Mouse (Mus musculus): ENCODE measurements around the gene Mllt1. TPM values are rescaled to one million over a fixed set of nuclear protein-coding genes. Genes with fewer than 3 reads are reported as not detected.

Gene Mllt1
- polyA plus RNA-seq, 1 experiment = 28.5 TPM

DNA sequence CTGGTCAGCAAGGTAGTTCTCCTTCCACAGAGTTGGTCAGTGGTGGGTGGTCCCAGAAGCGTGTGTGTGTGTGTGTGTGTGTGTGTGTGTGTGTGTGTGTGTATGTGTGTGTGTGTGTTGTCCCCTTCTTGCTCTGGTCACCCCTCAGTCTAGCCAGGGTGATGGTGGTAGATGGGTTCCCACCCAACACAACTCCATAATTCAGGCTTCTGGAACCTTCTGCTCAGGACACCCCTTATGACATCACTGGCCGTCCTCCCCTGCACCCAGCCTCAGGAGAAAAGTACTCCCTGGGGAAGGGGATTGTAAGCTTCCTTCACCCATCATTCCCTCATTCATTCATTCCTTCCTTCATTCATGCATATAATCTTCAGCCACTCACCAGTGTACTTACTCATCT lies 61.0 kb downstream of the Mllt1 start, which contains the start of gene Acsbg2:
Acsbg2 (minus strand) TSS at position 211 of the 400 bp plus-strand sequence.
- no peaks in the 10 kb centered on the region for H3K27me3 ChIP-seq (ENCODE audit: control insufficient read depth, insufficient read depth, insufficient read length)
- no peak within 1 kb of the TSS for H3K4me3 ChIP-seq
- H3K4me2 ChIP-seq (ENCODE audit: low read depth) = no peak within 1 kb of the TSS
- H3K79me2 ChIP-seq (ENCODE audit: control insufficient read depth, insufficient read depth) = no peaks in the 10 kb centered on the region
- H3K36me3 ChIP-seq (ENCODE audit: control insufficient read depth, insufficient read depth) = no peaks in the 10 kb centered on the region
- TF ChIP-seq USF1 (IDR thresholded peaks at IDR 0.05; ENCODE audit: low read depth) (no peak), MYOD1 (IDR thresholded peaks at IDR 0.05; ENCODE audit: control insufficient read depth in 1 of 3, insufficient read length in 2 of 3, low read depth in 2 of 3) (no peak), CEBPB (IDR thresholded peaks at IDR 0.05; ENCODE audit: insufficient read depth, poor library complexity, severe bottlenecking) (no peak), REST (IDR thresholded peaks at IDR 0.05; ENCODE audit: insufficient read depth, insufficient read length) (no peak), TCF12 (IDR thresholded peaks at IDR 0.05; ENCODE audit: insufficient read depth, poor library complexity, severe bottlenecking) (no peak), TCF3 (IDR thresholded peaks at IDR 0.05; ENCODE audit: insufficient read length, low read depth) (no peak), SRF (IDR thresholded peaks at IDR 0.05; ENCODE audit: control insufficient read depth, insufficient read length, low read depth) (no peak), MYOG (IDR thresholded peaks at IDR 0.05; ENCODE audit: control insufficient read depth in 1 of 3, insufficient read depth in 1 of 3, insufficient read length in 2 of 3, low read depth in 2 of 3) (no peak), MAX (IDR thresholded peaks at IDR 0.05; ENCODE audit: low read depth) (no peak)
- H3ac ChIP-seq (ENCODE audit: control insufficient read depth, insufficient read length) = no peak within 1 kb of the TSS

DNA sequence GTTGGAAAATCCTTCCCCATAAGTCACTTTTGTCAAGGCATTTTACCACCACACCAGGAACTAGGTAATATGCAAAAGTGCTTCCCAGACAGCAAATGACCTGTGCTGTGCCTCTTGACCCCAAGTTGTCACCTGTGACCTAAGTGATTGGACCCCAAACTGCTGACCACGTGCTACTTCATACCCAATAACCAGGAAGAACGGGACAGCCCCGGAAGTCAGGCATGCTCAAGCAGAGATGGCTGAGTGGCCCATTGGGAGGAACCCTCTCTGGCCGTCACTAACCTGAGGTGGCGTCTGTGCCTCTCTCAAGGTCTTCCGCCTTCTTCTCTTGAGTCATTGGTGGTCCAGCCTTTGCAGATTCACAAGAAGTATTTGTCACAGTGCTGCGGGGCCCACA lies 62.7 kb downstream of the Mllt1 start:
- no peak overlapping the region for H3K4me2 ChIP-seq (ENCODE audit: low read depth)
- H3ac ChIP-seq (ENCODE audit: control insufficient read depth, insufficient read length) = no peak overlapping the region
- H3K79me2 ChIP-seq (ENCODE audit: control insufficient read depth, insufficient read depth) = no peaks in the 10 kb centered on the region
- H3K4me3 ChIP-seq = no peak overlapping the region
- TF ChIP-seq TCF12 (IDR thresholded peaks at IDR 0.05; ENCODE audit: insufficient read depth, poor library complexity, severe bottlenecking) (no peak), TCF3 (IDR thresholded peaks at IDR 0.05; ENCODE audit: insufficient read length, low read depth) (no peak), MYOG (IDR thresholded peaks at IDR 0.05; ENCODE audit: control insufficient read depth in 1 of 3, insufficient read depth in 1 of 3, insufficient read length in 2 of 3, low read depth in 2 of 3) (no peak), USF1 (IDR thresholded peaks at IDR 0.05; ENCODE audit: low read depth) (no peak), CEBPB (IDR thresholded peaks at IDR 0.05; ENCODE audit: insufficient read depth, poor library complexity, severe bottlenecking) (no peak), POLR2A (IDR thresholded peaks at IDR 0.05; ENCODE audit: insufficient read length, low read depth) (no peak), SRF (IDR thresholded peaks at IDR 0.05; ENCODE audit: control insufficient read depth, insufficient read length, low read depth) (no peak), POLR2AphosphoS2 (IDR thresholded peaks at IDR 0.05; ENCODE audit: insufficient read length, low read depth) (no peak), MYOD1 (IDR thresholded peaks at IDR 0.05; ENCODE audit: control insufficient read depth in 1 of 3, insufficient read length in 2 of 3, low read depth in 2 of 3) (no peak), E2F4 (IDR thresholded peaks at IDR 0.05; ENCODE audit: insufficient read depth) (no peak), REST (IDR thresholded peaks at IDR 0.05; ENCODE audit: insufficient read depth, insufficient read length) (no peak), MAX (IDR thresholded peaks at IDR 0.05; ENCODE audit: low read depth) (no peak)
- no peaks in the 10 kb centered on the region for H3K27me3 ChIP-seq (ENCODE audit: control insufficient read depth, insufficient read depth, insufficient read length)
- no peaks in the 10 kb centered on the region for H3K36me3 ChIP-seq (ENCODE audit: control insufficient read depth, insufficient read depth)

DNA sequence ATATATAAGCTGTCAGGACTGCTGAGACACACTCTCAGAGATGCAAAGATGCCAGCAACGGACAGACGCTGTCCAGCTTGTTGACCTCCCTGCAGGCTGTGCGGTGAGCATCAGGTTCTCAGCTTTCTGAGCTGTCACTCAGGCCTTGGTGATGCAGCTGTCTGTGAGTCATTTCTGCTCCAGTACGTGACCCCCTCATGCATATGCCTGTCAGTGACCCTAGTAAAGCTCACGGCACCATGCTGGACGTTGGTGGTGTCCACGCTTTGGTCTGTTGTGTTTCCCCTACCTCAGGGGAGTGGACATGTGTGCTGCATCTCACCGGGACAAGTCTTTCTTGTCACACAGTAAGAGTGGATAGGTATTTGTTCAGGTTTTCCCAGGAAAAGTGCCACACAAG lies 63.4 kb downstream of the Mllt1 start:
- Histone ChIP-seq H3K4me3 (no peak overlapping the region), H3K36me3 (ENCODE audit: control insufficient read depth, insufficient read depth) (no peaks in the 10 kb centered on the region), H3K4me2 (ENCODE audit: low read depth) (no peak overlapping the region), H3K79me2 (ENCODE audit: control insufficient read depth, insufficient read depth) (no peaks in the 10 kb centered on the region), H3ac (ENCODE audit: control insufficient read depth, insufficient read length) (no peak overlapping the region), H3K27me3 (ENCODE audit: control insufficient read depth, insufficient read depth, insufficient read length) (no peaks in the 10 kb centered on the region)
- TF ChIP-seq SRF (IDR thresholded peaks at IDR 0.05; ENCODE audit: control insufficient read depth, insufficient read length, low read depth) (no peak), CEBPB (IDR thresholded peaks at IDR 0.05; ENCODE audit: insufficient read depth, poor library complexity, severe bottlenecking) (no peak), POLR2AphosphoS2 (IDR thresholded peaks at IDR 0.05; ENCODE audit: insufficient read length, low read depth) (no peak), MYOD1 (IDR thresholded peaks at IDR 0.05; ENCODE audit: control insufficient read depth in 1 of 3, insufficient read length in 2 of 3, low read depth in 2 of 3) (peak in 1 of 3 experiments; percentile 50), MAX (IDR thresholded peaks at IDR 0.05; ENCODE audit: low read depth) (no peak), USF1 (IDR thresholded peaks at IDR 0.05; ENCODE audit: low read depth) (no peak), MYOG (IDR thresholded peaks at IDR 0.05; ENCODE audit: control insufficient read depth in 1 of 3, insufficient read depth in 1 of 3, insufficient read length in 2 of 3, low read depth in 2 of 3) (no peak), POLR2A (IDR thresholded peaks at IDR 0.05; ENCODE audit: insufficient read length, low read depth) (no peak), TCF3 (IDR thresholded peaks at IDR 0.05; ENCODE audit: insufficient read length, low read depth) (no peak), REST (IDR thresholded peaks at IDR 0.05; ENCODE audit: insufficient read depth, insufficient read length) (peak; percentile 11)

DNA sequence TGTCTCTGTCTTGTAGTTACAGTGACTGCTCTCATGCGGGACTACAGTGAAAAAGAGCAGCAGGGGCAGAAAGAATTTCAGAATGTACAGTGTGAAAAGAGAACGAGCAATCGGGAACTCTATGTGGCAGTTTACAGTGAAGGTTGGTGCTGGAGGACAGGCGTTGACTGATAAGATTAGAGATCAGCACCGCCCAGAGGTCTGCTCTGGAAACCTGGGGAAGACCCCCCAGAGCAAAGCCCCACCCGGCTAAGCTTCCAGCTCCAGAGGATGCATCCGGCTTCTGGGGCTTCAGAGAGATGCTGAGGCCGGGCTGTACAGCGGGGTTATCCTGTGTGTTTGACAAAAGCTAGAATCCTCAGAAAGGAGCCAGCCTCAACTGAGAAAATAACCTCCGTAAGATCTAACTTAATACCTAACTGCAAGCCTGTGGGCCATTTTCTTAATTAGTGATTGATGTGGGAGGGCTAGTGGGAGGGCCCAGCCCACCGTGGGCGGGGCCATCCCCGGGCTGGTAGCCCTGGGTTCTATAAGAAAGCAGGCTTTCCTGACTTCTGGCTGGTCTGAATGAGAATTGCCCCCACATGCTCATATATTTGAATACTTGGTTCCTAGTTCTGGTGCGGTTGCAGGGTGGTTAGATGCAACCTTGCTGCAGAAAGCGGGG lies 64.8 kb downstream of the Mllt1 start:
- Histone ChIP-seq H3K36me3 (ENCODE audit: control insufficient read depth, insufficient read depth) (no peaks in the 10 kb centered on the region), H3K79me2 (ENCODE audit: control insufficient read depth, insufficient read depth) (no peaks in the 10 kb centered on the region), H3ac (ENCODE audit: control insufficient read depth, insufficient read length) (no peak overlapping the region), H3K4me2 (ENCODE audit: low read depth) (no peak overlapping the region), H3K4me3 (no peak overlapping the region), H3K27me3 (ENCODE audit: control insufficient read depth, insufficient read depth, insufficient read length) (no peaks in the 10 kb centered on the region)
- TF ChIP-seq POLR2AphosphoS2 (IDR thresholded peaks at IDR 0.05; ENCODE audit: insufficient read length, low read depth) = no peak
- no peak for TF ChIP-seq MAX (IDR thresholded peaks at IDR 0.05; ENCODE audit: low read depth)
- TF ChIP-seq SRF (IDR thresholded peaks at IDR 0.05; ENCODE audit: control insufficient read depth, insufficient read length, low read depth) = no peak
- no peak for TF ChIP-seq TCF3 (IDR thresholded peaks at IDR 0.05; ENCODE audit: insufficient read length, low read depth)
- TF ChIP-seq MYOD1 (IDR thresholded peaks at IDR 0.05; ENCODE audit: control insufficient read depth in 1 of 3, insufficient read length in 2 of 3, low read depth in 2 of 3) = no peak
- TF ChIP-seq TCF12 (IDR thresholded peaks at IDR 0.05; ENCODE audit: insufficient read depth, poor library complexity, severe bottlenecking) = no peak
- TF ChIP-seq POLR2A (IDR thresholded peaks at IDR 0.05; ENCODE audit: insufficient read length, low read depth) = no peak
